Mouse (Mus musculus): Measurements from ENCODE around the gene Kntc1. TPM values are rescaled to one million over a fixed set of nuclear protein-coding genes. Genes with fewer than 3 reads are reported as not detected.
"Not testable (repeated sequence)": the region's sequence is repeated elsewhere in the genome, so short reads cannot be mapped to it uniquely, and the experiment has no call there.

Kntc1 gene
- 10.3 and 17.5 TPM in 2 replicates for polyA plus RNA-seq (2012; rRNA removed)

- peak; percentile 89; the same call in 1 of the 2 replicates for TF ChIP-seq POLR2A (IDR thresholded peaks at IDR 0.05; ENCODE audit: borderline replicate concordance, extremely low read depth, insufficient read depth, insufficient read length, poor library complexity, severe bottlenecking)
- peak; percentile 27; the same call in 1 of the 2 replicates for TF ChIP-seq CTCF (IDR thresholded peaks at IDR 0.05; ENCODE audit: borderline replicate concordance, extremely low read depth, insufficient read depth, insufficient read length)
- DNase-seq (ENCODE audit: low read depth), result peak; percentile 100
These were observed at the start of gene Kntc1, which contains the start of gene Rsrc2 for GRCm38 (mm10) chr5:123749065-123750064. Gene Kntc1 (plus strand): TSS chr5:123749716. Gene Rsrc2 (minus strand): TSS chr5:123749414.

- DNase-seq (ENCODE audit: low read depth), result no peak
- TF ChIP-seq CTCF (IDR thresholded peaks at IDR 0.05; ENCODE audit: borderline replicate concordance, extremely low read depth, insufficient read depth, insufficient read length) (no peak), POLR2A (IDR thresholded peaks at IDR 0.05; ENCODE audit: borderline replicate concordance, extremely low read depth, insufficient read depth, insufficient read length, poor library complexity, severe bottlenecking) (no peak)
These were observed 48.9 kb upstream of the Kntc1 start for GRCm38 (mm10) chr5:123700625-123701024.

- DNase-seq (ENCODE audit: low read depth), result no peak
These were observed 40.9 kb upstream of the Kntc1 start for GRCm38 (mm10) chr5:123708598-123708997.

GRCm38 (mm10) chr5:123709571-123709970, 39.9 kb upstream of the Kntc1 start:
- TF ChIP-seq CTCF (IDR thresholded peaks at IDR 0.05; ENCODE audit: borderline replicate concordance, extremely low read depth, insufficient read depth, insufficient read length) (no peak), POLR2A (IDR thresholded peaks at IDR 0.05; ENCODE audit: borderline replicate concordance, extremely low read depth, insufficient read depth, insufficient read length, poor library complexity, severe bottlenecking) (no peak)
- no peak for DNase-seq (ENCODE audit: low read depth)

More at GRCm38 (mm10) chr5:123708598-123708997, 40.9 kb upstream of the Kntc1 start:
- TF ChIP-seq CTCF (IDR thresholded peaks at IDR 0.05; ENCODE audit: borderline replicate concordance, extremely low read depth, insufficient read depth, insufficient read length) (no peak), POLR2A (IDR thresholded peaks at IDR 0.05; ENCODE audit: borderline replicate concordance, extremely low read depth, insufficient read depth, insufficient read length, poor library complexity, severe bottlenecking) (no peak)

- no peak for TF ChIP-seq CTCF (IDR thresholded peaks at IDR 0.05; ENCODE audit: borderline replicate concordance, extremely low read depth, insufficient read depth, insufficient read length)
- no peak for TF ChIP-seq POLR2A (IDR thresholded peaks at IDR 0.05; ENCODE audit: borderline replicate concordance, extremely low read depth, insufficient read depth, insufficient read length, poor library complexity, severe bottlenecking)
- no peak for DNase-seq (ENCODE audit: low read depth)
These were observed 35.7 kb upstream of the Kntc1 start for GRCm38 (mm10) chr5:123713782-123714181.

- no peak for TF ChIP-seq POLR2A (IDR thresholded peaks at IDR 0.05; ENCODE audit: borderline replicate concordance, extremely low read depth, insufficient read depth, insufficient read length, poor library complexity, severe bottlenecking)
- no peak for TF ChIP-seq CTCF (IDR thresholded peaks at IDR 0.05; ENCODE audit: borderline replicate concordance, extremely low read depth, insufficient read depth, insufficient read length)
- no peak for DNase-seq (ENCODE audit: low read depth)
These were observed 34.9 kb upstream of the Kntc1 start for GRCm38 (mm10) chr5:123714622-123715021.

GRCm38 (mm10) chr5:123720328-123721311, 28.9 kb upstream of the Kntc1 start, which contains the start of gene Zcchc8:
Gene Zcchc8 (minus strand): TSS chr5:123721100.
- peak; percentile 58; the same call in 1 of the 2 replicates for TF ChIP-seq POLR2A (IDR thresholded peaks at IDR 0.05; ENCODE audit: borderline replicate concordance, extremely low read depth, insufficient read depth, insufficient read length, poor library complexity, severe bottlenecking)
- TF ChIP-seq CTCF (IDR thresholded peaks at IDR 0.05; ENCODE audit: borderline replicate concordance, extremely low read depth, insufficient read depth, insufficient read length), result no peak

GRCm38 (mm10) chr5:123723816-123724215, 25.7 kb upstream of the Kntc1 start:
- DNase-seq (ENCODE audit: low read depth), result not testable (repeated sequence)

More at GRCm38 (mm10) chr5:123720328-123721311, 28.9 kb upstream of the Kntc1 start, which contains the start of gene Zcchc8:
- peak; percentile 99 for DNase-seq (ENCODE audit: low read depth)

- TF ChIP-seq POLR2A (IDR thresholded peaks at IDR 0.05; ENCODE audit: borderline replicate concordance, extremely low read depth, insufficient read depth, insufficient read length, poor library complexity, severe bottlenecking) (no peak), CTCF (IDR thresholded peaks at IDR 0.05; ENCODE audit: borderline replicate concordance, extremely low read depth, insufficient read depth, insufficient read length) (no peak)
- DNase-seq (ENCODE audit: low read depth), result no peak
These were observed 18.5 kb upstream of the Kntc1 start for GRCm38 (mm10) chr5:123730981-123731380.

GRCm38 (mm10) chr5:123744358-123744757, 5.2 kb upstream of the Kntc1 start:
- TF ChIP-seq POLR2A (IDR thresholded peaks at IDR 0.05; ENCODE audit: borderline replicate concordance, extremely low read depth, insufficient read depth, insufficient read length, poor library complexity, severe bottlenecking), result no peak
- no peak for DNase-seq (ENCODE audit: low read depth)

GRCm38 (mm10) chr5:123746253-123746652, 3.3 kb upstream of the Kntc1 start:
- DNase-seq (ENCODE audit: low read depth), result peak; percentile 9
- TF ChIP-seq POLR2A (IDR thresholded peaks at IDR 0.05; ENCODE audit: borderline replicate concordance, extremely low read depth, insufficient read depth, insufficient read length, poor library complexity, severe bottlenecking) (no peak), CTCF (IDR thresholded peaks at IDR 0.05; ENCODE audit: borderline replicate concordance, extremely low read depth, insufficient read depth, insufficient read length) (no peak)

Measured in brain, embryonic 14.5 days (tissue).